Mouse (Mus musculus): Measurements from ENCODE around the gene Esr1. TPM values are rescaled to one million over a fixed set of nuclear protein-coding genes. Genes with fewer than 3 reads are reported as not detected.
"Not testable (repeated sequence)": the region's sequence is repeated elsewhere in the genome, so short reads cannot be mapped to it uniquely, and the experiment has no call there.

Gene Esr1
- polyA plus RNA-seq, 1 experiment from 2014 or later, result 0.18 TPM

DNA sequence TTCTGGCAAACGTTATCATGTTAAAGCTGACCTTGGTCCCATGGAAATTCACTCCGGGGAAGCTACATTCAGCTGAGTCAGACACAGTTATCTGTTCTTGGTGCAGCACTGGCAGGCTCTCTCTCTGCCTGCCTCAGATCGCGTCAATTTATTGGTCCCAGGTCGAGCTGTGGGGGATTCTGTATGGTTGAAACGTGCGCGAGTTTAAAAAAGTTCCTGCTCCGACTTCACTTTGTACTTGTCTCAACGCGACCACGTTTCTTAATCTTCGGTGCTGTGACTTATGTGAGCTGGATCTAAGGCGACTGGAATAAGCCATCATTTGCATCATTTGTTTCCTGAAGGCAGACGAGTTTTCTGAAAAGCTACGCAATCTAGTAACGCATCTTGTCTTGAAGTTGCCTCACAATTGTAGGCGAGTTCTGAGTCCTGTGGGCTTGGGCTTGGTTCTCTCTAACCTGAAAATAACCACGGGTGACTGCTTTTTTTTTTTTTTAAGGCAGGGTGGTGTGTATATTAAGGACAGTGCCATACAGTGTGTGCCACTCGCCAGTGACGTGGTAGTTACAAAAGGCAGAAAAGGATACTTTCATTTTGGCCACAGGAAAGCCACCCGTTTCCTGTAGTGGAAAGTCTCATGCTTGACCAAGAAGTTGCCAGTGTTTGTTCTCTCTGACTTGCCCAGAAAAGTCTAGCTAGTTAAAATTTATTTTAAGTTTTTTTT is 1.1 kb downstream of the Esr1 start:
- 84% methylated on average over 22 of the region's 22 CpGs for WGBS
- Histone ChIP-seq H3K27ac (ENCODE audit: low read depth, low read length) (no peak overlapping the region), H3K4me1 (ENCODE audit: control insufficient read depth, insufficient read depth, low read length) (no peaks in the 10 kb centered on the region), H3K4me3 (ENCODE audit: low read depth, low read length) (no peak overlapping the region), H3K36me3 (ENCODE audit: control insufficient read depth, insufficient read depth, low read length) (no peaks in the 10 kb centered on the region), H3K27me3 (replicated peaks; ENCODE audit: control insufficient read depth, insufficient read depth, low read length) (no peaks in the 10 kb centered on the region), H3K9me3 (replicated peaks; ENCODE audit: control insufficient read depth, low read length) (no peaks in the 10 kb centered on the region), H3K9ac (ENCODE audit: low read length) (no peak overlapping the region), H3K4me2 (ENCODE audit: low read length) (no peak overlapping the region)
- ATAC-seq, result no peak
- DNase-seq (ENCODE audit: low spot score), result no peak

DNA sequence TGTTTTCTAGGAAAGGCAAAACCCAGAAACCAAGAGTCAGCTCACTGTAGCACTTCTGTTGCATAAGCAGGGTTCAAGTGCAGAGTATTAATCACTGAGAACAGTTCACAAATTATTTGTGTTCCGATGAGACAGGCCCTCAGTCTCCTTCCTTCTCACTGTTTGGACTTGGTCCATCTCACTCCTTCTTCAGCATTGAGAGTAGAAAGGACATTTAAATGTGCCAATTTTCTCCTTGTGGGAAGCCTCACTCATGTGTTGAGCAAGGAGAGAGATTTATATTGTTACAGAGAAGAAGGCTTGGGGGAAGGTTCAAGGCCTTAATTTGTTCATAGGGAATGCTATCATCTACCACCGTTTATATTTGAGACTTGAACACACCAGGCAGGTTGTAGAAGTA is 6.6 kb downstream of the Esr1 start:
- Histone ChIP-seq H3K4me2 (ENCODE audit: low read length) (no peak overlapping the region), H3K4me3 (ENCODE audit: low read depth, low read length) (no peak overlapping the region), H3K36me3 (ENCODE audit: control insufficient read depth, insufficient read depth, low read length) (no peaks in the 10 kb centered on the region), H3K9me3 (replicated peaks; ENCODE audit: control insufficient read depth, low read length) (no peaks in the 10 kb centered on the region), H3K27me3 (replicated peaks; ENCODE audit: control insufficient read depth, insufficient read depth, low read length) (no peaks in the 10 kb centered on the region), H3K9ac (ENCODE audit: low read length) (no peak overlapping the region), H3K4me1 (ENCODE audit: control insufficient read depth, insufficient read depth, low read length) (no peaks in the 10 kb centered on the region), H3K27ac (ENCODE audit: low read depth, low read length) (no peak overlapping the region)
- WGBS, result 88% methylated on average over 2 of the region's 2 CpGs
- DNase-seq (ENCODE audit: low spot score) (no peak), ATAC-seq (no peak)

DNA sequence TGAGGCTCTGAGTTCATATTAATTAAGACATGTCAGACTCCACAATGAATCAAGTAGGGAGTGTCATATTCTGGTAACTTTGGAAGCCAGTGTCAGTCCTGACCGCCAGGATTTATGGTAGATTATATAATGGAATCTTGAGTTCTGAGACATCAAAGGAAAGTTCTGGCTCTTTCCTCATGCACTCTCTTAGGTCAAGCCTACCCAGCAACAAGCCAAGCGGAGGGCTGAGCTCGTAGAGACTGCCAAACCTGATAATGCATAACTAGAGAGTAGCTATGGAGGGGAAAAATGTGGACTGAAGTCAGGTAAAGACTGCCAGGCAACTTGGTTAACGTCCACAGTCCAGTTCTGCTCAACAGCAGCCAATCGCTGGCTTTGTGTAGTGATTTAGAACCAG is 7.3 kb downstream of the Esr1 start:
- Histone ChIP-seq H3K4me3 (ENCODE audit: low read depth, low read length) (no peak overlapping the region), H3K27ac (ENCODE audit: low read depth, low read length) (no peak overlapping the region), H3K36me3 (ENCODE audit: control insufficient read depth, insufficient read depth, low read length) (no peaks in the 10 kb centered on the region), H3K4me1 (ENCODE audit: control insufficient read depth, insufficient read depth, low read length) (no peaks in the 10 kb centered on the region), H3K27me3 (replicated peaks; ENCODE audit: control insufficient read depth, insufficient read depth, low read length) (no peaks in the 10 kb centered on the region), H3K4me2 (ENCODE audit: low read length) (no peak overlapping the region), H3K9me3 (replicated peaks; ENCODE audit: control insufficient read depth, low read length) (no peaks in the 10 kb centered on the region), H3K9ac (ENCODE audit: low read length) (no peak overlapping the region)
- DNase-seq (ENCODE audit: low spot score) (no peak), ATAC-seq (no peak)
- WGBS, result 83% methylated on average over 5 of the region's 5 CpGs

DNA sequence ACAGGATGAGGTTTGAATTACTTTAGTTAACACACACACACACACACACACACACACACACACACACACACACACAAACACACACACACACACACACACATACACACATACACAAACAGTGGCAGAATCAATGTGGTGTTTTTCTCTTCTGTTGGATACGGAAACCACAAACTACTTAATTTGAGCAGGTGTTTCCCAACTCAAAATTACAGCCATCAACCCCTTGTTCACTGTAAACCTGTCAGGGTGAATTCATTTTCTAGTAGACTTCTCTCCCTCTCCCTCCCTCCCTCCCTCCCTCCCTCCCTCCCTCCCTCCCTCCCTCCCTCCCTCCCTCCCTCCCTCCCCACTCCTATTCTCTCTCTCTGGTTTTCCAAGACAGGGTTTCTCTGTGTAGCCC is 8.0 kb downstream of the Esr1 start:
- H3K4me2 ChIP-seq (ENCODE audit: low read length); H3K27ac ChIP-seq (ENCODE audit: low read depth, low read length); ATAC-seq; H3K36me3 ChIP-seq (ENCODE audit: control insufficient read depth, insufficient read depth, low read length); H3K4me1 ChIP-seq (ENCODE audit: control insufficient read depth, insufficient read depth, low read length); H3K4me3 ChIP-seq (ENCODE audit: low read depth, low read length); H3K9me3 ChIP-seq (replicated peaks; ENCODE audit: control insufficient read depth, low read length); H3K9ac ChIP-seq (ENCODE audit: low read length); H3K27me3 ChIP-seq (replicated peaks; ENCODE audit: control insufficient read depth, insufficient read depth, low read length); DNase-seq (ENCODE audit: low spot score): not testable (repeated sequence)
- WGBS, result 91% methylated on average over 1 of the region's 1 CpGs

DNA sequence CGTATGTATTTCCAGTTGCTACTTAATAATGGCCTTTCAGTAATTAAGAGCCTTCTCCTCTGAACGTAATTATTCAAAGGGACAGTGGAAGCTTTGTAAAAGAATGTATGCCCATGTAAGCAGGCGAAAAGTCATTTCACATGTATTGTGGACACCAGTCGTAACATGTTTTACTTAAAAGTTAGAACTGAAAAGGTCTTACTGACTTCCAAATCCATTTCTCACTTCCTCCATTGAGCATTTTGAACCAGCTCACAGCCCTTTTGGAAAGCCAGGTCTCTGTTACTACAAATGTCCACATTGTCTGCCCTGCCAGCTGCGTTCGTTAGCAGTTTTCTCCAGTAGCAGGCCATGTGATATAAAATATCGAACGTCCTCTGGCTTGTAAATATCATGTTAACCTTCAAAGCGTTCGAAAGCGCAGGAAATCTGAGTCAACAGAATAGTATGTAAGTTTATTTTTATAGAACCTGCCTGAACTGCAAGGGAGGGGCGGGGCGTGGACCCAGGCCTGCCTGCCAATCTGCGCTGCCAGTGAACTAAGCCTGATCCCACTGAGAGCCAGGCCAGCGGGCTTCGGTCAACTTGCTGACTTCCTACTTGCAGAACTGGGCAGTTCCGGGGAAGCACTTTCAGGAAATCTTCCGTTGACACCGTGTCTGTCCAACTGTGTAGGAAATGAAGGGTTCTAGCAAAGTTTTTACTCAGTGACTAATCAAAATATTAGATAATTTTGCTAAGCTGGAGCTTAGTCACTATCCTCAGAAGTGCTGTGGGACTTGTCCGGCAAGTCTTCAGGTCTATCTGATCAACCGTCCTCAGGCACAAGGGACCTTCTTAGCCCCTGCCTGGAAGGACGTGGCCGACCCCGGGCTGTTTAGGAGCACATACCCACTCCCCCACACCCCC is 9.5 kb downstream of the Esr1 start:
- Histone ChIP-seq H3K27me3 (replicated peaks; ENCODE audit: control insufficient read depth, insufficient read depth, low read length) (no peaks in the 10 kb centered on the region), H3K36me3 (ENCODE audit: control insufficient read depth, insufficient read depth, low read length) (no peaks in the 10 kb centered on the region), H3K9ac (ENCODE audit: low read length) (no peak overlapping the region), H3K4me1 (ENCODE audit: control insufficient read depth, insufficient read depth, low read length) (no peaks in the 10 kb centered on the region), H3K4me2 (ENCODE audit: low read length) (no peak overlapping the region), H3K4me3 (ENCODE audit: low read depth, low read length) (no peak overlapping the region), H3K27ac (ENCODE audit: low read depth, low read length) (no peak overlapping the region), H3K9me3 (replicated peaks; ENCODE audit: control insufficient read depth, low read length) (no peaks in the 10 kb centered on the region)
- no peak for ATAC-seq
- DNase-seq (ENCODE audit: low spot score), result no peak
- WGBS, result 81% methylated on average over 24 of the region's 24 CpGs

DNA sequence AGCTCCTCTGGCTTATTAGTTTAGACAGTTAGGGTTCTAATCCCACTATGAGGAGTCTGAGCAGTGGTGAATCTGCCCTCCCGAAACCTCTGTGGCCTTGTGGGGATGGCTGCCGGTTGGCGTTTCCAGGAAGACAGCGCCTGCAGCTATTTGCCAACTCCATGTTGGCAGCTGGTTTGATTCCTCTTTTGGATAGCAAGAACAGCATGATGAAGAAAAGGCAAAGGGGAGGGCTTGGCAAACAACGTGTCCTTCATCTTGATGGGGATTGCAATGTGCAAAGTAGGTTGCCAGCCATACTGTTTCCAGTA is 10.1 kb downstream of the Esr1 start:
- no peak overlapping the region for H3K9ac ChIP-seq (ENCODE audit: low read length)
- no peak overlapping the region for H3K27ac ChIP-seq (ENCODE audit: low read depth, low read length)
- no peak overlapping the region for H3K4me2 ChIP-seq (ENCODE audit: low read length)
- H3K4me1 ChIP-seq (ENCODE audit: control insufficient read depth, insufficient read depth, low read length), result no peaks in the 10 kb centered on the region
- ATAC-seq, result no peak
- no peaks in the 10 kb centered on the region for H3K36me3 ChIP-seq (ENCODE audit: control insufficient read depth, insufficient read depth, low read length)
- H3K9me3 ChIP-seq (replicated peaks; ENCODE audit: control insufficient read depth, low read length), result no peaks in the 10 kb centered on the region
- no peak overlapping the region for H3K4me3 ChIP-seq (ENCODE audit: low read depth, low read length)
- 83% methylated on average over 5 of the region's 5 CpGs for WGBS
- H3K27me3 ChIP-seq (replicated peaks; ENCODE audit: control insufficient read depth, insufficient read depth, low read length), result no peaks in the 10 kb centered on the region
- no peak for DNase-seq (ENCODE audit: low spot score)

DNA sequence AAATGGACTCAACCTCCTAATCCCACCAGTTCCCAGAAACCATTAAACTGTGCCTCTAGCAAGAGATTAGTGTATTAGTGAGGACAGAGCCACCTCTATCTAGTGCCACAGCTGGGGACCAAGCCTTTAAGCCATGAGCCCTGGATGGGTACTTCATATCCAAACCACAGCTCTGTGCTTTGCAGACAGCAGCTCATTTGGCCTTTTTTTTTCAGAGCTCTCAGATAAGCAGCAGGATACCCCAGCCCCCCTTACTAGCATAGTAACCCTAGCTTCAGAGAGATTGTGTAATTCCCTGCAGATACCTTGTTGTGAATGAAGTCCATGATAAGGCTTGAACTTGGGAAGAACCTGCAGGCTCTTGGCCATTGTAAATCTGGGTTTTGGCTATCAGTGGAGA is 11.9 kb downstream of the Esr1 start:
- ATAC-seq (no peak), DNase-seq (ENCODE audit: low spot score) (no peak)
- Histone ChIP-seq H3K27ac (ENCODE audit: low read depth, low read length) (no peak overlapping the region), H3K9ac (ENCODE audit: low read length) (no peak overlapping the region), H3K9me3 (replicated peaks; ENCODE audit: control insufficient read depth, low read length) (no peaks in the 10 kb centered on the region), H3K27me3 (replicated peaks; ENCODE audit: control insufficient read depth, insufficient read depth, low read length) (no peaks in the 10 kb centered on the region), H3K4me1 (ENCODE audit: control insufficient read depth, insufficient read depth, low read length) (no peaks in the 10 kb centered on the region), H3K4me2 (ENCODE audit: low read length) (no peak overlapping the region), H3K36me3 (ENCODE audit: control insufficient read depth, insufficient read depth, low read length) (no peaks in the 10 kb centered on the region), H3K4me3 (ENCODE audit: low read depth, low read length) (no peak overlapping the region)

DNA sequence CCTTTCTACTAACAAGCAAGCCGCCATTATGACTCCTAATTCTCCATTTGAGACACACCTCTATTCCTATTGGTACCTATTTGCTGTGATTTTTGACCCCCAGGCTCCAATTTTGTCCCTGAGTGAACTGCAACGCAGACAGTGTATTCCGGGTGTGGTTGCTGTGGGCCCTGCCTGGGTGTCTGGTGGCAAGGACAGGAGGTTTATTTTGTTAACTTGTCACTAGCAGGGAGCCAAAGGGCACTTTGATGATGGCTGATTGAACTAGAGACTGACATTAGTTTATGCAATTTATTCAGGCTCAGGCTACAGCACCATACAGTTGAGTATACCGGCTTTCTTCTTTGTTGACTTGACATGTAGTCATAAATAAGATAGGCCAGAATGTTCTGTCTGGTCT is 13.2 kb downstream of the Esr1 start:
- no peak for DNase-seq (ENCODE audit: low spot score)
- 97% methylated on average over 4 of the region's 4 CpGs for WGBS
- Histone ChIP-seq H3K27me3 (replicated peaks; ENCODE audit: control insufficient read depth, insufficient read depth, low read length) (no peaks in the 10 kb centered on the region), H3K9ac (ENCODE audit: low read length) (no peak overlapping the region), H3K27ac (ENCODE audit: low read depth, low read length) (no peak overlapping the region), H3K4me1 (ENCODE audit: control insufficient read depth, insufficient read depth, low read length) (no peaks in the 10 kb centered on the region), H3K36me3 (ENCODE audit: control insufficient read depth, insufficient read depth, low read length) (no peaks in the 10 kb centered on the region), H3K4me2 (ENCODE audit: low read length) (no peak overlapping the region), H3K4me3 (ENCODE audit: low read depth, low read length) (no peak overlapping the region), H3K9me3 (replicated peaks; ENCODE audit: control insufficient read depth, low read length) (no peaks in the 10 kb centered on the region)
- ATAC-seq, result no peak

DNA sequence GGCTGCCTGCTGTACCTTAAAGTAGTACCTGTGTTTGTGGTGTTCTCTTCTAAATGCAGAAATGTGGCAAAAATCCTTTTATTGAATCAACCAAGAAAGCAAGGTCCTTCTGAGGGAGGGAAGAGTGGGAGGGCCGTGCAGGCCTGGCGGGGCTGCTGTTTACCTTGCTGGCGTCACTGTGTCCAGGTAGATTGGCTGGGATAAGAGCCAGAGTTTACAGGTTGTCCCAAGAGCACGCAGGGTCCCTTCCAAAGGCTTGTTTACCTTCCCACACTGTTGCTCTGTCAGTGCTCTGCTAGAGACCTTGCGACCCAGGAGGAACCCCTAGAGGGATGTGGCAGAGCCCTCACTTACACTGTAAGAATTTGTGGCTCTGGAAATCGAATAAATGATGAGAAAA is 13.9 kb downstream of the Esr1 start:
- no peak for ATAC-seq
- 86% methylated on average over 6 of the region's 6 CpGs for WGBS
- no peak overlapping the region for H3K4me2 ChIP-seq (ENCODE audit: low read length)

More for the DNA sequence above, 13.9 kb downstream of the Esr1 start:
- Histone ChIP-seq H3K4me1 (ENCODE audit: control insufficient read depth, insufficient read depth, low read length) (no peaks in the 10 kb centered on the region), H3K4me3 (ENCODE audit: low read depth, low read length) (no peak overlapping the region), H3K36me3 (ENCODE audit: control insufficient read depth, insufficient read depth, low read length) (no peaks in the 10 kb centered on the region), H3K9ac (ENCODE audit: low read length) (no peak overlapping the region), H3K27me3 (replicated peaks; ENCODE audit: control insufficient read depth, insufficient read depth, low read length) (no peaks in the 10 kb centered on the region), H3K27ac (ENCODE audit: low read depth, low read length) (no peak overlapping the region), H3K9me3 (replicated peaks; ENCODE audit: control insufficient read depth, low read length) (no peaks in the 10 kb centered on the region)
- no peak for DNase-seq (ENCODE audit: low spot score)

All from forebrain, embryonic 14.5 days (tissue).